Mouse (Mus musculus) hindbrain, embryonic 10.5 days (tissue): ENCODE data around the gene Sgsm2. TPM values are rescaled to one million over a fixed set of nuclear protein-coding genes. Genes with fewer than 3 reads are reported as not detected.
"Not testable (repeated sequence)": the region's sequence is repeated elsewhere in the genome, so short reads cannot be mapped to it uniquely, and the experiment has no call there.

ENCODE experiments used
- DNase-seq: peaks from one replicate; pipeline ENCODE4 v3.0.0-alpha.2; 2017; ENCODE audit warnings: low spot score
- H3K27ac ChIP-seq: fragments of 300-500 bp; sonication (generic); 2 replicates; pipeline ENCODE4 v1.5.1; 2016; ENCODE audit warnings: mild to moderate bottlenecking, moderate library complexity
- H3K27me3 ChIP-seq: fragments of 300-500 bp; sonication (generic); 2 replicates; pipeline ENCODE4 v1.6.1; 2016; ENCODE audit warnings: mild to moderate bottlenecking; ENCODE audit not compliant: poor library complexity, insufficient read depth, severe bottlenecking
- H3K36me3 ChIP-seq: fragments of 300-500 bp; sonication (generic); 2 replicates; pipeline ENCODE4 v1.6.1; 2016; ENCODE audit warnings: mild to moderate bottlenecking, moderate library complexity
- H3K4me1 ChIP-seq: fragments of 300-500 bp; sonication (generic); replicated peaks from 2 replicates; pipeline ENCODE4 v1.6.1; 2016; ENCODE audit warnings: mild to moderate bottlenecking
- H3K4me3 ChIP-seq: fragments of 300-500 bp; sonication (generic); 2 replicates; pipeline ENCODE4 v1.5.1; 2016; ENCODE audit warnings: mild to moderate bottlenecking, moderate library complexity
- H3K9me3 ChIP-seq: fragments of 300-500 bp; sonication (generic); 2 replicates; pipeline ENCODE4 v1.6.1; 2016; ENCODE audit warnings: mild to moderate bottlenecking, moderate library complexity
- WGBS: fragments of 180-500 bp; shearing (Covaris S2); methylation state at CpG from one replicate; pipeline ENCODE4 v1.1.7; 2016; 5-methylcytosine and 5-hydroxymethylcytosine counted together
- polyA plus RNA-seq: library from polyadenylated mRNA; unstranded; fragments of >200 nt; fragmentation: Nextera tagmentation; extraction: Ambion mirVana; gene quantifications from 2 replicates; pipeline ENCODE4 v1.2.1, GENCODE M21; 2016

Gene Sgsm2
- polyA plus RNA-seq, 1 experiment from 2014 or later: 10.7 TPM

DNA sequence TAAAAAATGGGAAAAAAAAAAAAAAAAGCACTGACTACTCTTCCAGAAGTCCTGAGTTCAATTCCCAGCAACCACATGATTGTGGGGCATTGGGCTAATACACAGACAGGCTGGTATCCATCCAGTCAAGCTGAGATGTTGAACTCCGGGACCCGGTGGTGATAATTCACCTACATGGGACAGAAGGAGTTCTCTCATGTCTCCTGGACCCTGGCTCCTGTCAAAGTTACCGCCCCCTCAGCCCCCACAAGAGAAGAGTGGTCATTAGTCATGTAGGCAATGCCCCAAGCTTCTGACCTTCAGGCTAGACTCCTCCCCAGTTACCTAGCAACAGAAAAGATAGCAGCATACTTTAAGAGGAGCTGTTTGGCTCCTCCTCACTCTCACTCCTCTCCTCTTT, 85.8 kb downstream of the Sgsm2 start:
- DNase-seq, H3K27me3 ChIP-seq, H3K4me3 ChIP-seq, H3K9me3 ChIP-seq, H3K4me1 ChIP-seq: not testable (repeated sequence)
- Histone ChIP-seq H3K27ac (peak overlapping the region; percentile 81), H3K36me3 (peaks cover 68% of the 10 kb centered on the region)
- WGBS: 65% methylated on average over 3 of the region's 3 CpGs

DNA sequence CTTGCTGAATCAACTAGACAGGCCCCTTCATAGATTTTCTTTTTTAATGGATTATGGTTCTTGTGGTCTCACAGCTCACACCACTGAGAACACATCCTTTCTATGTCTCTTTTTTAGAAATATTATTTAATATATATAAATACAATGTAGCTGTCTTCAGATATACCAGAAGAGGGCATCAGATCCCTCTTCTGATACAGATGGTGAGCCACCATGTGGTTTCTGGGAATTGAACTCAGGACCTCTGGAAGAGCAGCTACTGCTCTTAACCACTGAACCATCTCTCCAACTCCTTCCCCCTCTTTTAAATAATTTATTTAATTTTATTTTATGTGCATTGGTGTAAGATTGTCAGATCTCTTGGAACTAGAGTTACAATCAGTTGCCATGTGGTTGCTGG, 86.7 kb downstream of the Sgsm2 start:
- no peaks in the 10 kb centered on the region for H3K9me3 ChIP-seq
- H3K27me3 ChIP-seq: no peaks in the 10 kb centered on the region
- H3K4me3 ChIP-seq: no peak overlapping the region
- H3K27ac ChIP-seq: no peak overlapping the region
- DNase-seq: no peak
- H3K36me3 ChIP-seq: peaks cover 73% of the 10 kb centered on the region
- H3K4me1 ChIP-seq: peaks cover 9% of the 10 kb centered on the region

DNA sequence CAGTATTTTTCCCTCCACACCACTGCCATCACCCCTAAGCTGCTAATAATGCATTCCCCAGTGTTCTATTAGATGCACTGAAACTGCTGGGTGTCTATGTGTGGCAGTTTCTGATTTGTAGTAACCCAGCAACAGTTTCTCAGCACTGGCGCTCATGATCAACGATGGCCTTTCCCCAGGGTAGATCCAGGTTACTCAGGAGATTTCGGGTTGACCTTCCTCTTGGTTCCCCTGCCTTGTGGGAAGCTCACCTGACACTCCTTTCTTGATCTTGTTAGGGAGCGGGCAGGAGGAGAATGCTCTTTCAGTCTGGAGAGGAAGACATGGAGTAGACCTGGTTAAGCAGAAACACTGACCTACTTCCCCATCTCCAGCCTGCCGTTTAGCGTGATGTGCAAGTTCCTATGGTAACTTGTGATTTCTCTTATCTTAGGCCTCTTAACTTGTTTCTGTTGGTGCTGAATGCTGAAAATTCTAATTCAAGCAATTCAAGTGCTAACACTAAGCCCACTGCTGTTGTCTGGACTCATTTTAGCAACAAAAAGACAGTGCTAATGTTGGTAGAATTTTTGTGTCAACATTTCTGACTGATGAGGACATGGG, 88.5 kb downstream of the Sgsm2 start:
- peaks cover 9% of the 10 kb centered on the region for H3K4me1 ChIP-seq
- no peaks in the 10 kb centered on the region for H3K27me3 ChIP-seq
- 94% methylated on average over 6 of the region's 6 CpGs for WGBS
- H3K36me3 ChIP-seq: peaks cover 74% of the 10 kb centered on the region
- no peak overlapping the region for H3K27ac ChIP-seq
- no peak overlapping the region for H3K4me3 ChIP-seq
- H3K9me3 ChIP-seq: no peaks in the 10 kb centered on the region
- no peak for DNase-seq

DNA sequence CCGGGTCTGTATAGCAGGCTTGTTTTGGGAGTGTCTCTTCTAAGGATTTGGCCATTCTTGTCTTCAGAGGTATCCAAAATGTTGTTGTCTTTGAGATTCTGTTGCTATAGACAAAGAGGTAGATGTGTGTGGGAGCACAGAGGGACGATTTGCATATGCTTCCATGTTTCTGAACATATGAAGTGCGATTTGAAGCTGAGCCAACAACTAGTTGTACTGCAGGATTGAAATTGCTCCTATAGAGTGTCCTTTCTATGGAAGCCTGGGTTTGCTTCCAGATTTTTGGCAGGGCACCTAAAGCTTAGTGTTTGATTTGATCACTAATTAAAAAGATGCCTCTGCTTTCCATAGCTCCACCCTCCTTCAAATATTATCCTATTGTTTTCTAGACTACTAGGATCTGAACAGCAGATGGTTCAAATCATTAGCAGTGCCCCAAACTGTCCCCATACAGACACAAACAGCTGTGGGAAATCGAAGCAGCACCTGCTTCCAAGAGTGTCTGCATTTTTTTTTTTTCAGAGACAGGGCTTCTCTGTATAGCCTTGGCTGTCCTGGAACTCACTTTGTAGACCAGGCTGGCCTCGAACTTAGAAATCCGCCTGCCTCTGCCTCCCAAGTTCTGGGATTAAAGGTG, 89.5 kb downstream of the Sgsm2 start:
- Histone ChIP-seq H3K9me3 (no peaks in the 10 kb centered on the region), H3K4me3 (no peak overlapping the region), H3K4me1 (peaks cover 9% of the 10 kb centered on the region), H3K27me3 (no peaks in the 10 kb centered on the region), H3K27ac (no peak overlapping the region), H3K36me3 (peaks cover 77% of the 10 kb centered on the region)
- no peak for DNase-seq
- WGBS: 92% methylated on average over 6 of the region's 6 CpGs

DNA sequence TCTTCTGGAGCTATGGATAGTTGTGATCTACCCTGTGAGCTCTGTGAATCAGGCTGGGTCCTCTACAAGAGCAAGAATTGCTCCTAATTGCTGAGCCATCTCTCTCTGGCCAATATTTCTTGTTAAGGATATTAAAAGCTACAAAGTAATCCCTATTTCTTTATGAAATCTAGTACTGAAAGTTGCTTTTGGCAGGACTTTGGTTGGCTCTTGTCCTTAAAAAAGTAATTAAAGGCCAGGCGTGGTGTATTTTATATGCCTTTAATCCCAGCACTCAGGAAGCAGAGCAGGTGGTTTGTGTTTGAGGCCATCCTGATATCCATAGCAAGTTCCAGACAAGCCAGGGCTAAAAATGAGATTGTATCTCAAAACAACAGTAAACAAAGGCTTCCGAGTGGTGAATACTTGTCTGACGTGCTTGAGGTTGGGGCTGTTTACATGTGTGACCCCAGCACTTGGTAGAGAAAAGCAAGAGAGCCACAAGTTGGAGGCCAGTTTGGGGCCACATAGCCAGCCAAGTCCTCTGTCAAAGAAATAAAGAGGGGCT, 92.7 kb downstream of the Sgsm2 start:
- H3K4me3 ChIP-seq: no peak overlapping the region
- H3K27me3 ChIP-seq: no peaks in the 10 kb centered on the region
- H3K4me1 ChIP-seq: no peaks in the 10 kb centered on the region
- 88% methylated on average over 3 of the region's 3 CpGs for WGBS
- H3K36me3 ChIP-seq: peaks cover 90% of the 10 kb centered on the region
- no peak for DNase-seq
- H3K9me3 ChIP-seq: no peaks in the 10 kb centered on the region
- H3K27ac ChIP-seq: no peak overlapping the region

DNA sequence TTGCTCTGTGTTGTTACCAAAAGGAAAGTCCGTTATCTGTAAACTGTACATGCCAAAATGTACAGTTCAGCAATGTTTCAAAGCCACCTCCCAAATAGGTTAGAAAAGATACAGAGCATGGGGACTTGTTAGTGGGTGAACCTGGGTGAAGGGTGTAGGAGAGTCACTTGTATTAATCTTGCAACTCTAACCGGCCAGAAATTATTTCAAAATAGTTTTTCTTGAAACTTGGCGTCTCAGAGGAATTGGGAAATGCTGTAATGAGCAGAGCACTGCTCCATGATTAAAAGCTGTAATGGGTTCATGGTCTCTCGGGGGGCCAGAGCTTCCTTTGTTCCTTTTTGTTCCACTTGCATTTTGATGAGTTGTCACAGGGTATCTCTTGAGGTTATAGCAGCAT, 96.2 kb downstream of the Sgsm2 start:
- Histone ChIP-seq H3K27ac (no peak overlapping the region), H3K36me3 (peaks cover 90% of the 10 kb centered on the region), H3K9me3 (no peaks in the 10 kb centered on the region), H3K27me3 (no peaks in the 10 kb centered on the region), H3K4me3 (no peak overlapping the region), H3K4me1 (no peaks in the 10 kb centered on the region)
- no peak for DNase-seq
- 87% methylated on average over 4 of the region's 4 CpGs for WGBS

Other genes with a start within 250 kb of the Sgsm2 start
- 24.7 and 26.4 TPM in 2 replicates for gene Cluh, start 247.6 kb downstream of the Sgsm2 start, polyA plus RNA-seq
- 49.5 and 54.0 TPM in 2 replicates for gene Pafah1b1, start 172.4 kb downstream of the Sgsm2 start, polyA plus RNA-seq
- 47.5 and 70.2 TPM in 2 replicates for gene Mettl16, start 126.2 kb downstream of the Sgsm2 start, polyA plus RNA-seq
- gene Mnt, start 66.1 kb downstream of the Sgsm2 start, polyA plus RNA-seq: 5.4 and 7.4 TPM in 2 replicates
- 35.9 and 47.5 TPM in 2 replicates for gene Tsr1, start 1.0 kb upstream of the Sgsm2 start, polyA plus RNA-seq
- gene Smg6, start 28.8 kb upstream of the Sgsm2 start, polyA plus RNA-seq: 18.7 and 19.2 TPM in 2 replicates
- 17.6 and 24.4 TPM in 2 replicates for gene Srr, start 28.9 kb upstream of the Sgsm2 start, polyA plus RNA-seq